Mouse (Mus musculus): ENCODE results near the gene Cul9.
"Not testable (repeated sequence)": the region's sequence is repeated elsewhere in the genome, so short reads cannot be mapped to it uniquely, and the experiment has no call there.

Cul9 gene

GRCm38 (mm10) chr17:46497956-46498355 lies 48.2 kb downstream of the Cul9 start:
- DNase-seq, result no peak

GRCm38 (mm10) chr17:46496623-46497434 lies 49.4 kb downstream of the Cul9 start, which contains the start of gene Dnph1:
TSS of gene Dnph1 (plus strand) at chr17:46496711.
- DNase-seq, result peak; percentile 68

- not testable (repeated sequence) for DNase-seq
Measured at GRCm38 (mm10) chr17:46496081-46496480, 50.1 kb downstream of the Cul9 start.

GRCm38 (mm10) chr17:46495486-46495885 lies 50.7 kb downstream of the Cul9 start:
- DNase-seq, result peak; percentile 59

- no peak for DNase-seq
Measured at GRCm38 (mm10) chr17:46487431-46487830, 58.8 kb downstream of the Cul9 start, which contains the start of gene Ttbk1. TSS of gene Ttbk1 (minus strand) at chr17:46487675.

- DNase-seq, result no peak
Measured at GRCm38 (mm10) chr17:46486995-46487394, 59.2 kb downstream of the Cul9 start.

- no peak for DNase-seq
Measured at GRCm38 (mm10) chr17:46484461-46484875, 61.7 kb downstream of the Cul9 start.

- DNase-seq, result no peak
Measured at GRCm38 (mm10) chr17:46484021-46484431, 62.2 kb downstream of the Cul9 start.

- no peak for DNase-seq
Measured at GRCm38 (mm10) chr17:46483561-46484001, 62.6 kb downstream of the Cul9 start.

GRCm38 (mm10) chr17:46477286-46477685 lies 68.9 kb downstream of the Cul9 start:
- no peak for DNase-seq

GRCm38 (mm10) chr17:46476601-46477000 lies 69.6 kb downstream of the Cul9 start:
- DNase-seq, result no peak

- DNase-seq, result no peak
Measured at GRCm38 (mm10) chr17:46467830-46468229, 78.4 kb downstream of the Cul9 start.

- DNase-seq, result no peak
Measured at GRCm38 (mm10) chr17:46462226-46462625, 84.0 kb downstream of the Cul9 start.

GRCm38 (mm10) chr17:46461347-46461746 lies 84.8 kb downstream of the Cul9 start:
- DNase-seq, result no peak

- no peak for DNase-seq
Measured at GRCm38 (mm10) chr17:46460673-46461072, 85.5 kb downstream of the Cul9 start.

GRCm38 (mm10) chr17:46458439-46458838 lies 87.7 kb downstream of the Cul9 start:
- no peak for DNase-seq

GRCm38 (mm10) chr17:46457791-46458190 lies 88.4 kb downstream of the Cul9 start:
- DNase-seq, result peak; percentile 57

GRCm38 (mm10) chr17:46455110-46455691 lies 91.0 kb downstream of the Cul9 start:
- DNase-seq, result peak; percentile 48

GRCm38 (mm10) chr17:46454539-46454938 lies 91.6 kb downstream of the Cul9 start:
- DNase-seq, result no peak

GRCm38 (mm10) chr17:46453970-46454411 lies 92.2 kb downstream of the Cul9 start:
- no peak for DNase-seq

GRCm38 (mm10) chr17:46453302-46453948 lies 92.8 kb downstream of the Cul9 start:
- DNase-seq, result no peak

- no peak for DNase-seq
Measured at GRCm38 (mm10) chr17:46452683-46453082, 93.5 kb downstream of the Cul9 start.

All from lung, postnatal 14 days (tissue).